Mouse (Mus musculus) liver, embryonic 12.5 days (tissue): ENCODE measurements around the gene 1700022I11Rik. TPM values are rescaled to one million over a fixed set of nuclear protein-coding genes. Genes with fewer than 3 reads are reported as not detected.

Source experiments
- ATAC-seq: fragments of 200-750 bp; cut with Nextera tagmentation; 2 replicates; pipeline ENCODE4 v1.8.0; 2017; ENCODE audit warnings: moderate number of reproducible peaks, mild to moderate bottlenecking, moderate library complexity
- H3K27ac ChIP-seq: fragments of 300-500 bp; sonication (generic); 2 replicates; pipeline ENCODE4 v1.5.1; 2016; ENCODE audit warnings: mild to moderate bottlenecking
- H3K27me3 ChIP-seq: fragments of 300-500 bp; sonication (generic); replicated peaks from 2 replicates; pipeline ENCODE4 v1.6.1; 2016; ENCODE audit warnings: mild to moderate bottlenecking, moderate library complexity
- H3K36me3 ChIP-seq: fragments of 300-500 bp; sonication (generic); 2 replicates; pipeline ENCODE4 v1.6.1; 2016; ENCODE audit warnings: mild to moderate bottlenecking, moderate library complexity
- H3K4me1 ChIP-seq: fragments of 300-500 bp; sonication (generic); 2 replicates; pipeline ENCODE4 v1.6.1; 2016
- H3K4me2 ChIP-seq: fragments of 300-500 bp; sonication (generic); 2 replicates; pipeline ENCODE4 v1.6.1; 2016; ENCODE audit warnings: mild to moderate bottlenecking, moderate library complexity
- H3K4me3 ChIP-seq: fragments of 300-500 bp; sonication (generic); 2 replicates; pipeline ENCODE4 v1.5.1; 2016; ENCODE audit warnings: mild to moderate bottlenecking, moderate library complexity
- H3K9ac ChIP-seq: fragments of 300-500 bp; sonication (generic); 2 replicates; pipeline ENCODE4 v1.6.1; 2016; ENCODE audit warnings: mild to moderate bottlenecking, moderate library complexity
- H3K9me3 ChIP-seq: fragments of 300-500 bp; sonication (generic); replicated peaks from 2 replicates; pipeline ENCODE4 v1.6.1; 2016; ENCODE audit warnings: mild to moderate bottlenecking, moderate library complexity
- WGBS: fragments of 180-500 bp; shearing (Covaris S2); methylation state at CpG from one replicate; pipeline ENCODE4 v1.1.7; 2016; ENCODE audit not compliant: insufficient replicate concordance; 5-methylcytosine and 5-hydroxymethylcytosine counted together
- polyA plus RNA-seq: library from polyadenylated mRNA; unstranded; fragments of >200 nt; fragmentation: Nextera tagmentation; extraction: Ambion mirVana; gene quantifications from 2 replicates; pipeline ENCODE4 v1.2.1, GENCODE M21; 2016

Gene 1700022I11Rik
- polyA plus RNA-seq, 1 experiment from 2014 or later: 0.20 TPM

DNA sequence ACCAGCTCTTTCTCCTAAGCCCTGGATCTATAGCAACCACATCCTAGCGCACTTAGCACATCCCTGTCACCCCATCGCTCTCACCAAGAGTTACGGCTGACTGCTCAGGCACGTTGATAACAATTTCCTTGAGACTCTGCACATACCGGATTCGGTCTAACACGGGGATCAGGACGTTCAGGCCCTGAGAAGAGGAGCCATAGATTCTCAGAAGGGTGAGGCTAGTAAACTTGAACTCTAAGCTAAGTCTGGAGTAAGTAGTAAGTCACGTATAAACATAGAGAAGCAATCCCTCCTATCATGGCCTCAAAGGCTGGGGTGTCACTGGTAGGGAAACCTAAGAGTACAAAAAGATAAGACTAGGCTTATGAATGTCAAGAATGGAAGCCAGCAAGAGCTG is 60.9 kb downstream of the 1700022I11Rik start:
- Histone ChIP-seq H3K27ac (peak overlapping the region; percentile 89), H3K27me3 (no peaks in the 10 kb centered on the region), H3K36me3 (peaks cover 65% of the 10 kb centered on the region), H3K4me2 (peak overlapping the region; percentile 82), H3K4me1 (peaks cover 31% of the 10 kb centered on the region), H3K9me3 (no peaks in the 10 kb centered on the region), H3K9ac (peak overlapping the region; percentile 96), H3K4me3 (peak overlapping the region; percentile 81)
- peak; percentile 13; the same call in 1 of the 2 replicates for ATAC-seq
- 58% methylated on average over 9 of the region's 9 CpGs for WGBS

DNA sequence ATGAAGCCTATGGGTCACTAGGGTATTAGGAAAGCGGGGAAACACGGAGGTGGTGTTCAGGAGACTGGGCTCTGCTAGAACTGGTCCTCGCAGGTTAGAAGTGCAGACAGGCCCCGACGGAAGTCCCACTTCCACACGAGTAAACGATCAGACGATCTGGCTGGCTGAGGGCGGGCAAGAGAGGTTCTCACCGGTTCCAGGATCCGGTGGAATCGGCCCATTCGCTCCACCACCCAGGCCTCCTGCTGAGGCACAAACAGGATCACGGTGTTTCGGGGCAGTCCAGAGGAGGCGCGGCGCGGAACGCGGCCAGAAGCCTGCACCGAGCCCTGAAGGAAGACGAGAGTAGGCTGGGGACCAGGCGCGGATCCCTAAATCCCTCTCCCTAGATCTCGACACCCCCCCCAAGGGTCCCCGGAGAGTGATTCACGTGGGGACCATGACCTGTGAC is 61.4 kb downstream of the 1700022I11Rik start:
- WGBS: under 1% methylated on average over 28 of the region's 28 CpGs
- no peaks in the 10 kb centered on the region for H3K9me3 ChIP-seq
- ATAC-seq: peak; percentile 74
- peaks cover 32% of the 10 kb centered on the region for H3K4me1 ChIP-seq
- no peaks in the 10 kb centered on the region for H3K27me3 ChIP-seq
- H3K4me2 ChIP-seq: peak overlapping the region; percentile 82
- peaks cover 69% of the 10 kb centered on the region for H3K36me3 ChIP-seq
- peak overlapping the region; percentile 89 for H3K27ac ChIP-seq
- peak overlapping the region; percentile 81 for H3K4me3 ChIP-seq
- peak overlapping the region; percentile 96 for H3K9ac ChIP-seq

DNA sequence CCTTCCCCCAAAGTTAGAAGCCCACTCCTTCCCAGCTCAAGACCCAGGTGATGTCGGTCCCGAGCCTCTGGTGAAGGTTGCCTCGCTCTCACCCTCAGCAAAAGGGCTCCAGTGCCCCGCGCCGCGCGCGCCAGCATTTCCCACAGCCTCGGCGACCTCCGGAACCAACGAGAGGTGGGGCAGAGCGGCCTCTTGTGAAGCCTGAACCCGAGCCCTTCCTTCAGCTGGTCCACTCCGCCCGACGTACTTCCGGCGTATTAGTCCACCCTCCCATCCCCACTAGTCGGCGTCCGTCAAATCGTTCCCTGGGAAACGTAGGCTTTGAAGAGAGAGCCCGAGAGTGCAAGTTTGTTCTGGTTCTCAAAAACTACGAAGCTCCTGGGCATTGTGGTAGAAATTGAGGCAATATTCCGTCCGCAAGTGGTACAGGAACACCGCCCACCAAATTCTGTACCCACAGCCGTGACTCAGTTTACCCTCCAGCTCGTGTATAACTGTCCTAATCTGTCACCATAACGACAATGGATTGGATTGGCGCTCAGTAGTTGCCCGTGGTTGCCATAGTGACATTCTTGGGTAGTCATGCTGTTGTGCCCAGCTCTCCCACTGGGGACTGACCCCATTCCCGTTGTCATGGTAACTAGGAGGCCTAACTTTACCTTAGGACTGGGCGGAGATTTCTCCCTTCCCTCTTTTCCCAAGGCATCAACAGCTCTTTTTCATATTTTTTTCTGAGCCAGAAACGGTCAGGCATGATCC is 62.0 kb downstream of the 1700022I11Rik start, which contains the start of gene Stoml2:
Gene Stoml2 (minus strand): TSS at position 474 of the 759 bp plus-strand sequence.
- H3K9ac ChIP-seq: peak within 1 kb of the TSS; percentile 96
- H3K27me3 ChIP-seq: no peaks in the 10 kb centered on the region
- peak within 1 kb of the TSS; percentile 82 for H3K4me2 ChIP-seq
- H3K9me3 ChIP-seq: no peaks in the 10 kb centered on the region
- WGBS: 2% methylated on average over 38 of the region's 38 CpGs
- peaks cover 75% of the 10 kb centered on the region for H3K36me3 ChIP-seq
- peak within 1 kb of the TSS; percentile 89 for H3K27ac ChIP-seq
- peak; percentile 96 for ATAC-seq
- H3K4me3 ChIP-seq: peak within 1 kb of the TSS; percentile 81
- peaks cover 35% of the 10 kb centered on the region for H3K4me1 ChIP-seq

DNA sequence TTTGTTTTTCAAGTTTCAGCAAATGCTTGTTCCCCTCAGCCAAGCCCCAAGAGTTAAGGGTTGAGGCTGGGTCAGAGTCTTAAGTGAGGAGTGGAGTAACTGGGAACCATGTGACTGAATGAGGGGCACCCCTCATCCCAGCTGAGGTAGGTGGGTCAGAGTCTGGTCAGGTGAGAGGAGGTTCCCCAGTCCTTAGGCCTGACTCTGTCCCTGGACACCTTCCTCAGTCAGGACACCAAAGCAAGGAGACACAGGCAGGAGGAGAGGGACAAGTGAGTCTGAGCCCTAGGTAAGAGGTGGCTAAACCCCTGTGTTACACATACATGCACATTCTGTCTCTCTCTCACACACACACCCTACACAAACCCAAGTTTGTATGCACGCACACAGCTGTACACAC is 63.1 kb downstream of the 1700022I11Rik start:
- H3K4me1 ChIP-seq: peaks cover 46% of the 10 kb centered on the region
- no peak overlapping the region for H3K9ac ChIP-seq
- no peaks in the 10 kb centered on the region for H3K9me3 ChIP-seq
- no peak for ATAC-seq
- 68% methylated on average over 1 of the region's 1 CpGs for WGBS
- H3K27ac ChIP-seq: peak overlapping the region; percentile 39; the same call in 1 of the 2 replicates
- no peak overlapping the region for H3K4me2 ChIP-seq
- no peak overlapping the region for H3K4me3 ChIP-seq
- H3K36me3 ChIP-seq: peaks cover 72% of the 10 kb centered on the region
- no peaks in the 10 kb centered on the region for H3K27me3 ChIP-seq

Other genes with a start within 250 kb of the 1700022I11Rik start
- not detected in 2 replicates for gene 4930578G10Rik, start 234.1 kb upstream of the 1700022I11Rik start, polyA plus RNA-seq
- not detected in 2 replicates for gene Ccl19, start 213.0 kb upstream of the 1700022I11Rik start, polyA plus RNA-seq
- gene Ccl21a, start 195.6 kb upstream of the 1700022I11Rik start, polyA plus RNA-seq: 0.38 TPM in 1 of 2 replicates, not detected in the other
- 0.15 and 0.18 TPM in 2 replicates for gene Fam205a1, start 115.7 kb upstream of the 1700022I11Rik start, polyA plus RNA-seq
- 0.05 and 0.07 TPM in 2 replicates for gene Gm12394, start 112.8 kb upstream of the 1700022I11Rik start, polyA plus RNA-seq
- 0.24 and 0.33 TPM in 2 replicates for gene Fam205c, start 95.4 kb upstream of the 1700022I11Rik start, polyA plus RNA-seq
- gene Phf24, start 52.9 kb upstream of the 1700022I11Rik start, polyA plus RNA-seq: 0.18 and 0.26 TPM in 2 replicates
- gene Dnajb5, start 19.8 kb upstream of the 1700022I11Rik start, polyA plus RNA-seq: 0.94 and 1.2 TPM in 2 replicates
- gene Vcp, start 30.9 kb downstream of the 1700022I11Rik start, polyA plus RNA-seq: 354 and 366 TPM in 2 replicates
- gene Fancg, start 40.9 kb downstream of the 1700022I11Rik start, polyA plus RNA-seq: 12.3 and 13.6 TPM in 2 replicates
- gene Pigo, start 56.2 kb downstream of the 1700022I11Rik start, polyA plus RNA-seq: 16.8 and 19.4 TPM in 2 replicates
- gene Stoml2, start 62.1 kb downstream of the 1700022I11Rik start, polyA plus RNA-seq: 280 and 292 TPM in 2 replicates
- 28.9 and 32.2 TPM in 2 replicates for gene Fam214b, start 76.6 kb downstream of the 1700022I11Rik start, polyA plus RNA-seq
- gene Unc13b, start 89.3 kb downstream of the 1700022I11Rik start, polyA plus RNA-seq: 0.91 and 1.2 TPM in 2 replicates